Mouse (Mus musculus) cortical plate, adult 2 months (tissue): ENCODE results near the gene Ift22.

Experiments used
- CTCF ChIP-seq: fragments of 200-500 bp; IDR thresholded peaks from 2 replicates; pipeline ENCODE4 v1.5.1; 2011; ENCODE audit warnings: mild to moderate bottlenecking, control low read depth, low read length; ENCODE audit not compliant: insufficient read depth; ENCODE audit errors: extremely low read depth
- POLR2A ChIP-seq: fragments of 200-500 bp; IDR thresholded peaks from 2 replicates; pipeline ENCODE4 v1.6.1; 2011; ENCODE audit warnings: mild to moderate bottlenecking, low read length, control low read depth; ENCODE audit not compliant: insufficient read depth; ENCODE audit errors: extremely low read depth

DNA sequence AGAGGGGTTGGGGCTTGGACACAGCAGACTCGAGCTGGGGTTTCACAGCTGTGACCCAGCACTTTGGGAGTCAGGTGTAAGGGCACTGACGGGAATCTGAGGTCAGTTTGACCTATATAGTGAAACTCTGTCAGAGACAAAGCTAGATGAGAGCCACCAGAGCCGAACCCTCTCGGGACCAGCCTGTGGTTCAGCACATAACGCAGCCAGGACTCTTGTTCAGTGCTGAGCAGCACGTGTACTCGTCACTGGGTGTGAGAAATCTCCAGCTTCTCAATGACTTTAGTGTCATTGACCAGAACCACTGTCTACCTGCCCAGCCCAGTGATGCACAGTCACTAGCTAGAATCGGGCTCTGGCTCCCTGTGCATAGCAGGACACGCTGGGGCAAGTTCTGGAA, 14.9 kb downstream of the Ift22 start:
- no peak for TF ChIP-seq POLR2A
- TF ChIP-seq CTCF, result no peak
